Mouse (Mus musculus) CD4-positive helper T cell, adult 2 months (primary cell): ENCODE measurements around the gene Trp53tg5.

Source experiments
- DNase-seq: peaks from one replicate; pipeline ENCODE4 v3.0.0-alpha.2; 2012; ENCODE audit warnings: low read depth, missing footprints, low spot score

Gene Trp53tg5

DNA sequence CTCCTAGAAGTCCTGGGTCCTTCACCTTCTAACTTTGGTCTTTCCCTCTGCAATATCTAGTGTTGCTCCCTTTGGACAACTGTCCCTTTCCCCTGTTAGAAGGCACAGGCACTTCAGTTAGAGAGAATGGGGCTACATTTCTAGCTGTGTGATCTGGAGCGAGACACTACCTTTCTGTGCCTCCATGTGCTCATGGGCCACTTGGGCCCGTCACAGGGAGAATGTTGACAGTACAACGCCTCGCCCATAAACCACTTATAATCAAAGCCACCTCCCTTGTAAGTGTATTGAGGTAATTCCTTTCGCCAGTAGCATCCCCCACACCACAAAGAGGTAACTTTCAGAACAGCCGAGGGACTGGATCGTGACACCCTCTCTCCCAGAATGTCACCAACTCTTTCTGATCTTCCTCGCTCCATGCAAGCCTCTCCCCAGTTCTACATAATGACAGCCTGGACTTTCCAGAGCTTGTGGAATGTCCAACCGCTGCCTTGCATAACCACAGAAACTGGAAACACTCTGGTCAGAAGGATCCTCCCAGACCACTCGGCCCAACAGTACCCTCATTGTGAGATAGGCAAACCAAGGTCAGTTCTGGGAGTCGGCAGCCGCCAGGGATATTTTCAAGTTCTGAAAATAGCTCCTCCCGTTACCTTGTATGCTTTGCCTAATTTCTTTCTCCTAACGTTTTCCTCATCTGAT, 24.0 kb downstream of the Trp53tg5 start:
- no peak for DNase-seq

DNA sequence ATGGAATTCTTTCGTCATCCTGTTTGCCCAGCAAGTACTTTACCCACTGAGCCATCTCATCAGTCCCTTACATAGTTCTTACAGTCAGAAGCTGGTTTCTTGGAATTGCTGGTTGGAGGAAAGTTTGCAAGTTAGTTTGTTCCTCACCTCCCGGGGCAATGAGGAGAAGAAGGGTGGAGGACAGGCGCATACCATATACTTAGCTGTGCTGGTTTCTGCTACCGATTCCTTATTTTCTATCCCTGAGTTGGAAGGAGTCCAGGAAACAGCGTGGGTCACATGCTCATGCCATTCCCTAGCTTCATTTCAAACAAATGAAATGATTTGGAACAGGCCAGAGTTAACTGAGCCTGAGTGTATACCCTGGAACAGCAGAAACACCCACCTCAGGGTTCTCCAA, 24.6 kb downstream of the Trp53tg5 start:
- DNase-seq = no peak

DNA sequence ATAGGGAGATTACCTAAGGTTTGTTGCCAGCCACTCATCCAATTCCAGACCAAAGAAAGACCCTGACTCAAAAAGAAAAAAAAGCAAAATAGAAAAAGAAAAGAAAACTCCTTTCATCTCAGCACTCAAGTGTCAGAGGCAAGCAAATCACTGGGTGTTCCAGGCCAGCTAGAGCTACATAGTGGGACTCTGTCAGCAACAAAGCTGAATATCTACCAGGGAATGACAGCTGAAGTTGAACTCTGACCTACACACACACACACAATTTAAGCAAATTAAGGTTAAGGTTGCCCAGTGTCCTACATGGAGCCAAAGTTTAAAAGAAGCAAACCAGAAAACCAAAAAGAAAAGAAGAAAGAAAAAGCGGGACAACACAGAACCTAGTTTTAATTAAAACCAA, 25.4 kb downstream of the Trp53tg5 start:
- DNase-seq = no peak

DNA sequence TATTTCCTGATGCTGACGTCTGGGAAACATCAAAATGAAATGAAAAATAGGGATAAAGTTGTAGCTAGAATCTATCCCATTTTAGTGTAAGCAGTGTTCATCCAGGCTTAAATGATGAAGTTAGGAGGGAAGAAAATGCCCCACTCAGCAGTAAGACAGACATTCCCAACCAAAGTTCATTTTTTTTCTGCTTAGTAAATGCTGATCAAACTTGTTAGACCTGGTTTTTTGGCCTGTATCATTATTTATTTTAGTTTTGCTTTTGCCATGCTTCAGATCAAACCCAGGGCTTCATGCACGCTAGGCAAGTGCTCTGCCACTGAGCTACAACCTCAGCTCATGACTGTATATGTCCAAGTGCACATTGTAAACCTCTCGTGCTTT, 27.4 kb downstream of the Trp53tg5 start:
- no peak for DNase-seq

DNA sequence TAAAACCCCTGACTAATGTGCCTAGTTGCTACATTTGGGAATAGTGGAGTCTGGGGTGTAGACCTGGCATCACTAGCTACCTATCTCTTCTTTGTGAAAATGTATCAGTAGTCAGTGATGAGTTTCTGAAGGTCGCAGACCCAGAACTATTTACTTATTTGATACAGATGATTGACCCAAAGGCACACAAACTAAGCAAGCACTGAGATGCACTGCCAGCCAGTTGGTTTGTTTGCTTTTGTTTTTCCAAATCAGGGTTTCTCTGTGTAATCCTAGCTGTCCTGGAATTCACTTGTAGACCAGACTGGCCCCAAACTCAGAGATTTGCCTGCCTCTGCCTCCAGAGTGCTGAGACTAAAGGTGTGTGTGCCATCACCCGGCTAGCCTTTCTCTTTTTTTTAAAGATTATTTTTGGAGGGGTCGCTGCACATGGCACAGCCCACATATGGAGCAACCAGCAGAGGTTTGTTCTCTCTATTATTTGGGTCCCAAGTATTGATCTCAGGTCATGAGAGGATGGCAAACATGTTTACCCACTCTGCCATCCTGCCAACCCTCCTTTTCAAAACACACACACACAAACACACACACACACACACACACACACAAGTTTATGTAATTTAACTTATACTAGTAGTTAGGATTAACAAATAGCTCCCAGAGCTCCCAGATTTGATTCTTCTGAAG, 28.0 kb downstream of the Trp53tg5 start:
- no peak for DNase-seq

DNA sequence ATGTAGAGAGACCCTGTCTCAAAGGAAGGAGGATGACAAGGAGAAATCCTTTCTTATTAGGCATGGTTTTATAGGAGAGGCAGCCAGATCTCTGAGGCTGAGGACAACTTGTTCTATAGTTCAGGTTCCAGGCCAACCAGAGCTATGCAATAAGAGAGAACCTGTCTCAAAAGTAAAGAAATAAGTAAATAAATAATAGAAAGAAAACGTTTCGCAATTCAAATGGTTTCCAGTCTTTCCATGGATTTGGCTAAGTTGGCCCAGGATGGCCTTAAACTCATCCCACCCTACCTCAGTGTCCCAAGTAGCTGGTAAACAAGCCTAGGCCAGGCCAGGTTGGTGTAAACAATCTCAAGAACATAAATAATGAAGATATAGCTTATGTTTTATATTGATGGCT, 28.8 kb downstream of the Trp53tg5 start:
- DNase-seq = no peak

DNA sequence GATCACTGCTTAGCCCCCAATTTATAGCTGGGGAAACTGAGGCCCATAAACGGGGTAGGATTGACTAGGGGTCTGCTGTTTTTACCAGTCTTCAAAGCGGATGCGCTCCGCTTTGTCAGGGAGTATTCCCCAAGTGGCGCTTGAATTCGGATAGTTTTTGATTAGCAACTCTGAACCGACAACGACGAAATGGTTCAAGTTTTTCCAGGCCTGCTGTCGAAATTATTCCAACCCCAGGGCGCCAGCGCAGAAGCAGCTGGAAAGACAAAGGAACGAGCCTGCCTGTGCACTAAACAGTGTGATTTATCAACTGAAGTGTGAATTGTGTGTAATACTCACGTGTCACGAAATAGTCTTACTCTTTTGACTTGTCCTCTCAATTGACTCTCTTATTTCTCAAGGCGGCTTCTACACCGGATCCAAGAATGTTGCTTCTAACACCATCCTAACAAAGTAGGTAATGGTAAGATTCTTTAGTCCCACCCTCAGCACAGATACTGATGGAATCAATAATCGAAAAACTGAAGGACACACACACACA, 30.0 kb downstream of the Trp53tg5 start, which contains the start of gene Sdc4:
TSS of gene Sdc4 (minus strand) at position 428 of the 541 bp plus-strand sequence.
- DNase-seq = no peak

DNA sequence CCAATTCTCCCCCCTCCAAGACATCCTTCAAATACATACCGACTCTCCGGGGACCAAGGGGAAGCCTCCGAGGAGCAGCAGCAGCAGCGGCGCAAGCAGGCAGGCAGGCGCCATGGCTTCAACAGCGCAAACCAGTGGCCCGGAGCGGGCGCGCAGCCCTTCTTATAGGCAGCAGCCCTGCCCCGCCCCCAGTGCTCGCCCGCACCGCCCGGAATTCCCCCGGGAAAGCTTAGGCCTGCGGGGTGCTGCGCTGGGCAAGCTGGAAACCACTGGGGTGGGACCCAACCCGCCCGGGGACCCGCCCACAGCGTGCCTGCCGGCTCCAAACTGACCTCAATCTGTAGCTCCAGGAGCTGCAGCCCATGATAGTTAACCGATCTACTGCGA, 30.5 kb downstream of the Trp53tg5 start:
- DNase-seq = peak; percentile 16

DNA sequence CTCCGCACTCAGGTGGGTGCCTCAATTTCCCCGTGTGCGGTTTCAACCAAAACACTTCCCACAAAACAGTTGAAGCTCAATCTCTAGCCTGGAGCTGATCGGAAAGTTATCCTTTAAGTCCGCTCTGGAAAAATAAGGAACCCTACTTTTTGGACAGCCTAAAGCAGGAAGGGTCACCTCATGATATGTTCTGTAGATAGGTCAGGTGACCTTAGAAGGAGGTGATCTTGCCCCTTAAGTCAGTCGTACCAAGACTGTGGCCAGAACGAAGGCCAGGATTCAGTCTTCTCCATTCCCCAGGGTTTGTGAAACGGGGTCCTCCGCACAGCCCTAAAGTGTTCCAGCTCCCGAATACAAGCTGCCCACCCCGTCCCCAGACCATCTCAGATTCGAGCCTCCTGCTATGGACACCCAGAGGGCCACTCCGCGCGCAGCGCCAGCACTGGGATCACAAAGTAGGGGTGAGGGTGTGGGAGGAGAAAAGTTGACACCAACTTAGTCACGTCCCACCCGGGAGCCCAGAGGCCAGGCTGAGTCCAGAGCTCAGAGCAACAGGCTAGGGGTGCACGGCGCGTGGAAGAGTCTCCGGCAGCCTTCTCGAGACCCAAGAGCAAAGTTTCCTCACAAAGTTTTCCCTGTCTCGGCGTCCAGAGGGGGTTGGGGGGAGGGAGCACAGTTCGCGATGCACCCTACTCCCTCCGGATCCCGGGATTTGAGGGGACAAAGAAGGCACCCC, 31.0 kb downstream of the Trp53tg5 start:
- DNase-seq = no peak

DNA sequence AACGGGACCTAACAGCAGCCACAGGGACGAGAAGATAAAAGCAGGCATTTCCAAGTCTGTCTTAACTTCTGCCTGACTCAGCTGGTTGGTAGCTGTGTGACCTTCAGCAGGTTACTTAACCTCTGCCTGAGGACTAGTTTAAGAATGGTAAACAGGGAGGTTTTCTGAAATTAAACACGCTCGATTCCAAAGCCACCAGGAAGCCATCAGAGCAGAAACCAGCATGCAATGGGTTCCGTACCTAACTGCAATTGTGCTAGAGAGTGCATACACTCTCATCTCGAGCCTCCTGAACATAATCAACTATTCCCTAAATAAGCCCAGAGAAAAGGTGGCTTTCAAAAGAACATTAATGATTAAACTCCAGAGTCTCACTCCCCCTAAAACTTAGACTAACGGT, 31.8 kb downstream of the Trp53tg5 start:
- no peak for DNase-seq

DNA sequence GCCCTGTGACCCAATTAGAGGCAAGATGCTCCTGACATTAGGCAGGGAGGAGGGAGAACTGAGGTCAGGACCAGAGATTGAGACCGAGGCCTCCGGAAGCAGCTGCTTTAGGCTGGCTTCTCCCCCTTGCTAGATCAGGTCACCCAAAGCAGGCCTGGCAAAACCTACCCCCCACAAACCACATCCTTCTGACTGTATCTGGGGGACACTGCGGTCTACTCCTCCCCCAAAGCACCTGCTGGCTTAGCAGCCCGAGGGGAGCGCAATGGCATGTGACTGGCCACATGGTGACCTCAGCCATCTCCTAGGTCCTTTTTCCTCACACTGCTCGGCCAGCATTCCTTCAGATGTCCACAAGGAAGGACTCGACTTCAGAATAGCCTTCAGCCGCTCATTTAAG, 32.4 kb downstream of the Trp53tg5 start:
- DNase-seq = peak; percentile 19

DNA sequence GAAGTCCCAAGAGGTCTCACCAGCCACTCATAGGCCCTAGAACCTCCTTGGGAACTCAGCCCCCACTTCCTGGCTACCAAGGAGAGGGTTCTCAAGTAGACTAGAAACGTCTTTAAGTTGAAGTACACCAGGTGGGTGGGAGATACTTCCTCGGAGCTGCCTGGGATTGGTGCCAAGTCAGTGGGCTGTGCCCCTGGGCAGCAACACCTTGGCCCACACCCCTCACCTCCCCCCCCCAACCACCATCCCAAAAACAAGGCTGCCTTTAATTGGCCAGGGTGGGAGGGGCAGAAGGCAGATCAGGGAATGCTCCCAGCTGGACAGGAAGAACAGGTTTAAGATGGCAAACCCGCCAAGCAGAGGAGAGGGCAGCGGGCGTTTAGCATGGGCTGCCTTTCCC, 33.2 kb downstream of the Trp53tg5 start:
- DNase-seq = no peak

DNA sequence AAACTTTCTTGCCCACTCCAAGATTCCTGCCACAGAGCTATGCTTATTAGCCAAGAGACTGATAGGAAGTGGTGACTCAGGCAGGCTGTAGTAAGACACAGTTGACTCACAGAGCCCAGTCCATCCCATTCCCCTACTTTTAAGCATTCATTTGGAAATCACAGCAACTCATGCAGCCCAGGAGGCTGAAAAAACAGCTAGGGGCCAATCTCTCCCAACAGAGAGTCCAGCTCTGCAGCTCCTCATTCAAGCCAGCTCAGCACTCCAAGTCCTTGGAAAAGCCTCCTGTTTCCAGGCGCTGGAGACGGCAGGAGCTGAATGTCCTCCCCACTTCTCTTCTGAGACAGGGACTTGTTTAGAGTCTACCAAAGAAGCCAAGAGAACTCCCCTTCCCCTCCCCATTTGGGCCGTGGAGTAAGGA, 34.5 kb downstream of the Trp53tg5 start:
- DNase-seq = no peak

DNA sequence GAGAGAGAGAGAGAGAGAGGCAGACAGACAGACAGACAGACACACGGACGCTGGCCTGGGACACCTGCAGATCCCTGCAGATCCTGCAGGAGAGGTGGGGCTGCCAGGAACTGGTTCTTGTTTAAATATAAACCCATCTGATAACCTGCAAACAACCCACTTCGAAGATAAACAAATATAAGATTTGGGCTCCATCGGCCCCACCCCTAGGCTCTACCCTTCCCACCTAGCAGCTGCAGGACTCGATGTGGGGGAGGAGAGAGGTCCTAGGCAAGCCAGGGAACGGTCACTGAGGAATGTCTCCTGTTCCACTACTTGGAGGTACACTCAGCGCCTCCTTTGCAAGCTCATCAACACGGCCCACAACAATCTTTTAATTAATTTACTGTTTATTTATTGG, 35.3 kb downstream of the Trp53tg5 start:
- no peak for DNase-seq

DNA sequence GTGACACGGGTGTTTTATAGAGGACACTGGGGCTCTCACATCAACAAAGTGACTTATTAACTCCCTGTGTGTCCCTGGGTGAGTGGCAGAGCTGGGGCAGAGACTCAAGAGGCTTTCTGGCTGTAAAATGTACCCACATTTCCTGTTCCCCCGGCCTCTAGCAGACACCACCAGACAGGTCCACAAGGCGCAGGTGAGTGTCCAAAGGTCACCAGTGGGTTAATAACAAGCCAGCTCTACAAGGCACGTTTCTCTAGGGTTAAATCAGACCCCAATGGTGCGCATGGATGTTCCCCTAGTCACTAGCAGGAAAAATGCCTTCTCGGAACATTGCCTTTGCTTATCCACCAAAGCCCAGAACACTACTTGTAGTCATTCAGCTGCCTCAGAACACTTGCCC, 35.8 kb downstream of the Trp53tg5 start:
- DNase-seq = no peak

DNA sequence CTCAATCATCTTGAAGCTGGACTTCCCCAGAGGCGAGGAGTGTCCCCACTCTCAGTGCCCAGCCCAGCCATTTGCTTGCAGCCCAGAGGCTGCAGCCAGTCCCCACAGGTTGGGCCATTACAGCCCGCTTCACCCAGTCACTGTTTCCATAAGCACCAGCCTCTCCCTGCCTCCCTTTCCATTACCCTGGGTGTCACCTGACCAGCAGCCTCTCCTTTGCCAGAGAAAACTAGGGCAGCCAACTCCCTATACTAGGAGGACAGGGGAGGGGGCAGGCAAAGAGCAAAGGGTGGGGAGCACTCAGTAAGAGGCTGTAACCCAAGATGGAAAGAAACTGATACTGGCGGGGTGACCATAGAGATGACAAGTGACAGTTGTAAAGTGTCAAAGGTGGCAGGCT, 36.6 kb downstream of the Trp53tg5 start:
- no peak for DNase-seq

DNA sequence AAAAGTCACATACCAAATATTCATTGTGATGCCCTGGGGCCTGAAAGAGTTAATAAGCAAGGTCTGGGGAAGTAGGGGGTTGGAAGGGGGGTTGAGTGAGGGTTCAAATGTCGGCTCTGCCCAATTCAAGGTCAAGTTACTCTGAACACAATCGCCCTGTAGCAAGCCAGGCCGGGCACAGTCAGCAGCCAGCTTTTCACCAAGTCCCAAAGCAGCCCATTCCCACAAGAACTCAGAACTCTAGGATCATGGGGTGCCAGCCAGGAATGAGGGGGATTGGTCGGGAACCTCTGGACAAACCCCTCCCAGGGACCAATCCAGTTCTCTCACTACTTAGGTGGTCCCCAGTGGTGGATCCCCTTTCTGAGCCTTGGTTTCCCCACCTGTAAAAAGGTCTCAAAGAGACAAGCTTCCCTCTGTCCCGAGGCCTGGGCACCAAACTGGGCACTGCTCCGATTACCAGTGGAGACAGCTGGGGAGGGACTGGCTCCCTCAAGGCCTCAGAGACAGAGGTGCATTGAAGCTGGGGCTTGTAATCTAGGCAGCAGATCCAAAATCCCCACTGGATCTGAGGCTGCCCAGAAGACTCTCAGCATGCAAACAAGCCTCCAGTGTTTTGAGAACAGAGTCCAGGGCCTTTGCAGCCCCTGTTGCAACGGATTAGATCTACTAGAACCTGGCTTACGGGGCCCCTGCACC, 37.2 kb downstream of the Trp53tg5 start:
- DNase-seq = no peak

DNA sequence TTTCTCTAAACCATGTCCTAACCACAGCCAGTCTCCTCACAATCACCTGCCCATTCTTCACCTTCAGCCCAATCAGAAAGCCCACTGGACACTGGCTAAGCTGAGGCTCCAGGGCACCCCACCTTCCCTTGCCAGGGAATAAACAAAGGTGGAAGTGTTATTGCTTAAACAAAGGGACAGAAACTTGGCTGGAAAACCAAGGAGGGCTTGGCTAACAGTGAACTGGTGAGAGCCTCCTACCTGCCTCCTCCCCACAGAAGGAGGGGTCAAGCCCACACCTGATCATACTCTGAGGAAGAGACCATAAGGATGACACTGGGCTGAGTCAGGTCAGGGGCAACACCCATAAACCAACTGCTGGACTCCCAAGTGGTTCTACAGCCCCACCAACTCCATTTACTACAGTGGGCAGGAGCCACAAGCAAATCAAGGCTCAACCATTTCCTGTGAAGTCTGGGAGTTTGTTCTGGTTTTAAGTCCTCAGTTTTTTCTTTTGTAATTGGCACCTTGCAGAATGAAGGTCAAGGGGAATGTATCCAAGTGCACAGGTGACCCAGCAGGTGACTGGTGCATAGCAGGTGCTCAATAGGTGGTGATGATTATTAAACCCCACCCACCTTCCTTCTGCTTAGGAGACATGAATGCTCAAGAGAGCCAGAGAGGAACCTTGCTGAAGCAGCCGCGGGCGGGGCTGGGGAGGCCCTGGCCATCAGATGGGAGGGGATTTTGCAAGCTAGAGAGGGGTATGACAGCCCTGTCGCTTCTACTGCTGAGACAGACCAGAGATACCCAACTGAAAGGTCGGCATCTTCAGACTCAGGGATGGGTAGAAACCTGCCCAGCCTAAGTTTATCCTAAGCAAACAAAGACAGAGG, 38.1 kb downstream of the Trp53tg5 start:
- no peak for DNase-seq

DNA sequence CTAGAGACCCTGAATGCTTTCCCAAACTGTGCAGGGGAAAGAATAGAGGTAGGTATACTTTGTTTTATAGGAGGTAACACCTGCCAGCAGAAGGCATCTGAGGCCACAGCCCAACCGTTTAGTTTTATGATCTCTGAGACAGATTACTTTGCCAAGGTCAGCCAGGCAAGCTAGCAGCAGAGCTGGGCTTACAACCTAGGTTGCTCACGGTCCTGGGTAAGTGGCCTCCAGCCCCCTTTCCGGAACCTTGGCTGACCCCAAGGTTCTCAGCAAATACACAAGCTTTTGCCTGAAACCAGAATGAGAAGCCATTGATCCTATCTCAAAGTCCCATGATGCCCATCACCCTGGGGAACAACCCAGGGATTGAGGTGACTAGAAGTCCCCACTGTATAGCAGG, 38.8 kb downstream of the Trp53tg5 start:
- DNase-seq = no peak

DNA sequence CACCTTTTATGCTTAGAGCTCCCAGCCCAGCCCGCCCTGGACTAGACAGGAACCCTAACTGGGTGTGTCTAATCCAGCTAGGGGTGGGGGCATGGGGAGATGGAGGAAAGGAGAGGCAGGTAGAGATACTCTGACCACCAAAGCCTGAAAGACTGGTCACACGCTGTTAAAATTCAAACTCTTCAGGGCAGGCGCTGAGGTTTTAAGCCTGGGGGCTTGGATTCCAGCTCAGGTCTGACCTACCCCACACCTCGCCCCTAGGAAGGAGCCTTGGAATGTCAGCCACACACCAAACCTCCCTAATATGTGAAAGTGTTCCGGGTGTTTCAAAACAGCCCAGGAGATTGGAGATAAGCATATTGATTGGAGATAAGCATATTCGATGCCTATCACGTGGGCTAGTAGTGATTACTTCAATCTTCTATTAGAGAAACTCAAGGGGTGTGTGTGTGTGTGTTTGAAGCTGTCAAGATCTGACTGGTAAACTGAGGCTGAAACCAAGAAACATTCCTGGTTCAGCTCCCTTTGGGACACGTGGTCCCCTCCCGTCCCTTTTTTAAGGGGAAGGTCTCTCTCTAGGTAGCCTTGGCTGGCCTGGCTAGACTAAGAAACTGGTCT, 40.1 kb downstream of the Trp53tg5 start:
- DNase-seq = no peak
